Mouse (Mus musculus): Measurements from ENCODE around the gene Fam84b. TPM values are rescaled to one million over a fixed set of nuclear protein-coding genes. Genes with fewer than 3 reads are reported as not detected.

Gene Fam84b
- polyA plus RNA-seq, 1 experiment = 3.8 TPM

GRCm38 (mm10) chr15:60818500-60818899, 35.1 kb downstream of the Fam84b start:
- Histone ChIP-seq H3K27ac (ENCODE audit: insufficient read depth, low read length) (no peak overlapping the region), H3K4me1 (ENCODE audit: control insufficient read depth, insufficient read depth, low read length) (no peaks in the 10 kb centered on the region), H3K4me3 (ENCODE audit: insufficient read depth, low read length) (no peak overlapping the region)
- TF ChIP-seq CTCF (IDR thresholded peaks at IDR 0.05; ENCODE audit: extremely low read depth, insufficient read depth, low read length) = no peak
- no peak for TF ChIP-seq POLR2A (IDR thresholded peaks at IDR 0.05; ENCODE audit: extremely low read depth, insufficient read depth, low read length)

- TF ChIP-seq CTCF (IDR thresholded peaks at IDR 0.05; ENCODE audit: extremely low read depth, insufficient read depth, low read length) (no peak), POLR2A (IDR thresholded peaks at IDR 0.05; ENCODE audit: extremely low read depth, insufficient read depth, low read length) (no peak)
- Histone ChIP-seq H3K27ac (ENCODE audit: insufficient read depth, low read length) (no peak overlapping the region), H3K4me3 (ENCODE audit: insufficient read depth, low read length) (no peak overlapping the region), H3K4me1 (ENCODE audit: control insufficient read depth, insufficient read depth, low read length) (no peaks in the 10 kb centered on the region)
Measured at GRCm38 (mm10) chr15:60816478-60816877, 37.1 kb downstream of the Fam84b start.

GRCm38 (mm10) chr15:60814542-60814941, 39.0 kb downstream of the Fam84b start:
- TF ChIP-seq POLR2A (IDR thresholded peaks at IDR 0.05; ENCODE audit: extremely low read depth, insufficient read depth, low read length) = no peak
- no peak for TF ChIP-seq CTCF (IDR thresholded peaks at IDR 0.05; ENCODE audit: extremely low read depth, insufficient read depth, low read length)
- no peaks in the 10 kb centered on the region for H3K4me1 ChIP-seq (ENCODE audit: control insufficient read depth, insufficient read depth, low read length)
- no peak overlapping the region for H3K4me3 ChIP-seq (ENCODE audit: insufficient read depth, low read length)
- H3K27ac ChIP-seq (ENCODE audit: insufficient read depth, low read length) = no peak overlapping the region

GRCm38 (mm10) chr15:60793041-60793673, 60.4 kb downstream of the Fam84b start:
- Histone ChIP-seq H3K27ac (ENCODE audit: insufficient read depth, low read length) (no peak overlapping the region), H3K4me3 (ENCODE audit: insufficient read depth, low read length) (no peak overlapping the region), H3K4me1 (ENCODE audit: control insufficient read depth, insufficient read depth, low read length) (no peaks in the 10 kb centered on the region)
- TF ChIP-seq POLR2A (IDR thresholded peaks at IDR 0.05; ENCODE audit: extremely low read depth, insufficient read depth, low read length) (no peak), CTCF (IDR thresholded peaks at IDR 0.05; ENCODE audit: extremely low read depth, insufficient read depth, low read length) (no peak)

GRCm38 (mm10) chr15:60789084-60789483, 64.5 kb downstream of the Fam84b start:
- Histone ChIP-seq H3K4me3 (ENCODE audit: insufficient read depth, low read length) (no peak overlapping the region), H3K4me1 (ENCODE audit: control insufficient read depth, insufficient read depth, low read length) (no peaks in the 10 kb centered on the region), H3K27ac (ENCODE audit: insufficient read depth, low read length) (no peak overlapping the region)
- TF ChIP-seq POLR2A (IDR thresholded peaks at IDR 0.05; ENCODE audit: extremely low read depth, insufficient read depth, low read length) (no peak), CTCF (IDR thresholded peaks at IDR 0.05; ENCODE audit: extremely low read depth, insufficient read depth, low read length) (no peak)

GRCm38 (mm10) chr15:60783761-60784160, 69.8 kb downstream of the Fam84b start:
- TF ChIP-seq CTCF (IDR thresholded peaks at IDR 0.05; ENCODE audit: extremely low read depth, insufficient read depth, low read length) (no peak), POLR2A (IDR thresholded peaks at IDR 0.05; ENCODE audit: extremely low read depth, insufficient read depth, low read length) (no peak)

GRCm38 (mm10) chr15:60779531-60779973, 74.0 kb downstream of the Fam84b start:
- H3K4me3 ChIP-seq (ENCODE audit: insufficient read depth, low read length) = no peak overlapping the region
- no peaks in the 10 kb centered on the region for H3K4me1 ChIP-seq (ENCODE audit: control insufficient read depth, insufficient read depth, low read length)
- H3K27ac ChIP-seq (ENCODE audit: insufficient read depth, low read length) = no peak overlapping the region
- TF ChIP-seq CTCF (IDR thresholded peaks at IDR 0.05; ENCODE audit: extremely low read depth, insufficient read depth, low read length) (no peak), POLR2A (IDR thresholded peaks at IDR 0.05; ENCODE audit: extremely low read depth, insufficient read depth, low read length) (no peak)

More at GRCm38 (mm10) chr15:60783761-60784160, 69.8 kb downstream of the Fam84b start:
- H3K4me1 ChIP-seq (ENCODE audit: control insufficient read depth, insufficient read depth, low read length) = no peaks in the 10 kb centered on the region
- H3K4me3 ChIP-seq (ENCODE audit: insufficient read depth, low read length) = no peak overlapping the region
- H3K27ac ChIP-seq (ENCODE audit: insufficient read depth, low read length) = no peak overlapping the region

GRCm38 (mm10) chr15:60779063-60779462, 74.5 kb downstream of the Fam84b start:
- no peak overlapping the region for H3K27ac ChIP-seq (ENCODE audit: insufficient read depth, low read length)
- no peaks in the 10 kb centered on the region for H3K4me1 ChIP-seq (ENCODE audit: control insufficient read depth, insufficient read depth, low read length)
- no peak overlapping the region for H3K4me3 ChIP-seq (ENCODE audit: insufficient read depth, low read length)
- TF ChIP-seq CTCF (IDR thresholded peaks at IDR 0.05; ENCODE audit: extremely low read depth, insufficient read depth, low read length) = no peak
- no peak for TF ChIP-seq POLR2A (IDR thresholded peaks at IDR 0.05; ENCODE audit: extremely low read depth, insufficient read depth, low read length)

Other genes starting within 250 kb of the Fam84b start
- not detected in 2 replicates for gene A1bg, start 69.2 kb upstream of the Fam84b start, polyA plus RNA-seq (2012; rRNA removed)